Mouse (Mus musculus): Measurements from ENCODE around the gene Tmem216.

DNA sequence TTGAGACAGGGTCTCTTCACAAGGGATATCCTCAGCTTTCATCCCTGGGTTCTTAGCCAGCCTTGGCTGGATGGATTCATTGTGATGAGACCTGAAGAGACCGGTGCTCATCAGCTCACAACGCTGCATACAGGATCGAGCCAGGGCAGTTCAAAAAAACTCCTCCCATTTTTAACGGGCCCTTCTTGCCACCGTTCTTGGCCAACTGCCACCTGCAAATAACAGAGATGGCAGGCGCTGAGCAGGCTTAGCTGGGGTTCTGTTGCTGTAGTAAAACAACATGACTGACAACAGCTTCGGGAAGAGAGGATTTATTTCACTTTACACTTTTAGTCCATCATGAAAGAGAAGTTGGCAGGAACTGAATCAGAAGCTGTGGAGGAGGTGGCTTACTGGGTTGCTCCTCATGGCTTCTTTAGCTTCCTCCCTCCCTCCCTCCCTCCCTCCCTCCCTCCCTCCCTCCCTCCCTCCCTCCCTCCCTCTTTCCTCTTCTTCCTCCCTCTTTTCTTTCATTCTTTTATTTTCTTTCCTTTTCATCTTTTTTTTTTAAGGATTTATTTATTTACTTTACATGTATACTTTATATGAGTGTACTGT, 27.6 kb upstream of the Tmem216 start:
- TF ChIP-seq EP300 (IDR thresholded peaks at IDR 0.05; ENCODE audit: low read depth) (no peak), CTCF (IDR thresholded peaks at IDR 0.05; ENCODE audit: low read depth) (no peak)

Measured in liver, postnatal 0 days (tissue).